Mouse (Mus musculus) neural tube, embryonic 13.5 days (tissue): ENCODE results near the gene Olfr1295. TPM values are rescaled to one million over a fixed set of nuclear protein-coding genes. Genes with fewer than 3 reads are reported as not detected.

ENCODE experiments used
- ATAC-seq: fragments of 200-750 bp; cut with Nextera tagmentation; 2 replicates; pipeline ENCODE4 v1.8.0; 2017; ENCODE audit warnings: low read depth, mild to moderate bottlenecking, moderate TSS enrichment, moderate library complexity
- H3K27ac ChIP-seq: fragments of 300-500 bp; sonication (generic); replicated peaks from 2 replicates; pipeline ENCODE4 v1.5.1; 2015; ENCODE audit warnings: moderate library complexity, mild to moderate bottlenecking, inconsistent platforms
- H3K27me3 ChIP-seq: fragments of 300-500 bp; sonication (generic); 2 replicates; pipeline ENCODE4 v1.6.1; 2015; ENCODE audit warnings: mild to moderate bottlenecking, inconsistent platforms
- H3K36me3 ChIP-seq: fragments of 300-500 bp; sonication (generic); 2 replicates; pipeline ENCODE4 v1.6.1; 2015; ENCODE audit warnings: mild to moderate bottlenecking, inconsistent platforms
- H3K4me1 ChIP-seq: fragments of 300-500 bp; sonication (generic); replicated peaks from 2 replicates; pipeline ENCODE4 v1.6.1; 2015; ENCODE audit warnings: inconsistent platforms
- H3K4me2 ChIP-seq: fragments of 300-500 bp; sonication (generic); 2 replicates; pipeline ENCODE4 v1.6.1; 2015; ENCODE audit warnings: inconsistent platforms, mild to moderate bottlenecking, moderate library complexity
- H3K4me3 ChIP-seq: fragments of 300-500 bp; sonication (generic); 2 replicates; pipeline ENCODE4 v1.5.1; 2015; ENCODE audit warnings: mild to moderate bottlenecking, inconsistent platforms
- H3K9ac ChIP-seq: fragments of 300-500 bp; sonication (generic); 2 replicates; pipeline ENCODE4 v1.6.1; 2015; ENCODE audit warnings: moderate library complexity, mild to moderate bottlenecking, inconsistent platforms
- H3K9me3 ChIP-seq: fragments of 300-500 bp; sonication (generic); 2 replicates; pipeline ENCODE4 v1.6.1; 2016; ENCODE audit warnings: inconsistent platforms
- WGBS: fragments of 180-500 bp; shearing (Covaris S2); methylation state at CpG from one replicate; pipeline ENCODE4 v1.1.7; 2015; 5-methylcytosine and 5-hydroxymethylcytosine counted together
- polyA plus RNA-seq: library from polyadenylated mRNA; unstranded; fragments of >200 nt; fragmentation: Nextera tagmentation; extraction: Ambion mirVana; gene quantifications from 2 replicates; pipeline ENCODE4 v1.2.1, GENCODE M21; 2015

Gene Olfr1295
- not detected in 2 replicates for polyA plus RNA-seq

- H3K27ac ChIP-seq, result no peak within 1 kb of the TSS
- H3K27me3 ChIP-seq, result no peaks in the 10 kb centered on the region
- H3K4me3 ChIP-seq, result no peak within 1 kb of the TSS
- no peak within 1 kb of the TSS for H3K4me2 ChIP-seq
- H3K9me3 ChIP-seq, result no peaks in the 10 kb centered on the region
- H3K36me3 ChIP-seq, result no peaks in the 10 kb centered on the region
- no peak for ATAC-seq
- H3K4me1 ChIP-seq, result no peaks in the 10 kb centered on the region
- no peak within 1 kb of the TSS for H3K9ac ChIP-seq
Observed at GRCm38 (mm10) chr2:111569581-111569980, at the start of gene Olfr1295. Gene Olfr1295, minus strand, starts transcription at chr2:111569681.

DNA sequence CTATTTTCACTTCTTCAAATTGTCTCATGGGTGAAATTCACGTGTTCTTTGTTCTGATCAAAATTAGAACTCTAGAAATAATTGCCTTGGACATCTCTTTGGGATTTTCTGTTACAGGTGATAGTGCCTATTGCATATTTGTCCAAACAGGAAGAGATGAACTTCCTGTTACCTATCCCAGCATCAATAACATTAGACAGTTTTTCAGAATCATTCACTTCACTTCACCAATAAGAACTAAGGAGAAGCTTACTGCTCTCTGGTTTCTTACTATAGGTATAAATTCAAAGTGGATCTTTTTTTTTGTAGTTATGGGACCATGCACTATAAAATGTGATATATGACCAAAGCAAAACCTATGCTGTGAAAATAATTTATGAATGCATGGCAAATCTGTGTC, 29.3 kb downstream of the Olfr1295 start, which contains the start of gene Olfr1294:
Olfr1294 (minus strand) TSS at position 101 of the 400 bp plus-strand sequence.
- Histone ChIP-seq H3K27ac (no peak within 1 kb of the TSS), H3K4me1 (no peaks in the 10 kb centered on the region), H3K36me3 (no peaks in the 10 kb centered on the region), H3K27me3 (no peaks in the 10 kb centered on the region), H3K4me2 (no peak within 1 kb of the TSS), H3K4me3 (no peak within 1 kb of the TSS), H3K9me3 (no peaks in the 10 kb centered on the region), H3K9ac (no peak within 1 kb of the TSS)
- no peak for ATAC-seq
- 64% methylated on average over 1 of the region's 1 CpGs for WGBS

GRCm38 (mm10) chr2:111524903-111525302, 44.6 kb downstream of the Olfr1295 start, which contains the start of gene Olfr1293-ps:
Gene Olfr1293-ps, plus strand, starts transcription at chr2:111525203.
- WGBS, result 86% methylated on average over 1 of the region's 1 CpGs
- ATAC-seq, result no peak
- H3K4me1 ChIP-seq, result no peaks in the 10 kb centered on the region
- no peaks in the 10 kb centered on the region for H3K27me3 ChIP-seq
- no peak within 1 kb of the TSS for H3K27ac ChIP-seq
- H3K36me3 ChIP-seq, result no peaks in the 10 kb centered on the region
- H3K4me2 ChIP-seq, result no peak within 1 kb of the TSS
- H3K9ac ChIP-seq, result no peak within 1 kb of the TSS
- H3K4me3 ChIP-seq, result no peak within 1 kb of the TSS
- H3K9me3 ChIP-seq, result no peaks in the 10 kb centered on the region

DNA sequence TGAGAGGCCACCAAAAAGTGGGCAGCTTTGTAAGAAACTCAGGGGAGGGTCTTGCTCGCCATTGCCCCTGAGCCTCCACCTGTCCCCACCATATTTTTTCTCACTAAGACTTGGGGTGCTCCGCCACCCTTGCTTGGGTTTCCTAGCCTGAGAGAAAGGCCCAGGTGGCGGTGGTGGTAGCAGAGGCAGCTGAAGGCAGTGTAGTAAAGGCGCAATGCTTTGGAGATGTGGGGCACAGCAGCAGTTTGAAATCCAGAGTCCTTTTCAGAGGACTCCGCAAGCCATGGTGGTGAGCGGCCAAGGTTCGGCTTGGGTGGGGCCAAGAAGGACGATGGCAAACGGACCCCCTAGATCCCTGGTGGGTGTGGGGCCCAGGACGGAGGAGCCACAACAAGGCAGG, 52.0 kb downstream of the Olfr1295 start:
- no peaks in the 10 kb centered on the region for H3K9me3 ChIP-seq
- no peaks in the 10 kb centered on the region for H3K4me1 ChIP-seq
- 93% methylated on average over 10 of the region's 10 CpGs for WGBS
- H3K27me3 ChIP-seq, result no peaks in the 10 kb centered on the region
- ATAC-seq, result no peak
- no peak overlapping the region for H3K4me2 ChIP-seq
- no peak overlapping the region for H3K4me3 ChIP-seq
- H3K9ac ChIP-seq, result no peak overlapping the region
- no peaks in the 10 kb centered on the region for H3K36me3 ChIP-seq
- no peak overlapping the region for H3K27ac ChIP-seq

Other genes starting within 250 kb of the Olfr1295 start
- not detected in 2 replicates for gene Olfr1281, start 243.2 kb downstream of the Olfr1295 start, polyA plus RNA-seq
- gene Olfr1282, start 233.6 kb downstream of the Olfr1295 start, polyA plus RNA-seq, result not detected in 2 replicates
- gene Olfr1283, start 202.9 kb downstream of the Olfr1295 start, polyA plus RNA-seq, result not detected in 2 replicates
- gene Olfr1284, start 194.2 kb downstream of the Olfr1295 start, polyA plus RNA-seq, result not detected in 2 replicates
- gene Olfr1286, start 146.6 kb downstream of the Olfr1295 start, polyA plus RNA-seq, result not detected in 2 replicates
- not detected in 2 replicates for gene Olfr1287, start 120.5 kb downstream of the Olfr1295 start, polyA plus RNA-seq
- not detected in 2 replicates for gene Olfr1288, start 95.6 kb downstream of the Olfr1295 start, polyA plus RNA-seq
- not detected in 2 replicates for gene Olfr1289, start 88.9 kb downstream of the Olfr1295 start, polyA plus RNA-seq
- gene Olfr1290, start 75.9 kb downstream of the Olfr1295 start, polyA plus RNA-seq, result not detected in 2 replicates
- gene Olfr1291-ps1, start 72.5 kb downstream of the Olfr1295 start, polyA plus RNA-seq, result not detected in 2 replicates
- not detected in 2 replicates for gene Olfr1293-ps, start 44.5 kb downstream of the Olfr1295 start, polyA plus RNA-seq
- gene Olfr1294, start 29.4 kb downstream of the Olfr1295 start, polyA plus RNA-seq, result not detected in 2 replicates
- gene Olfr1297, start 56.8 kb upstream of the Olfr1295 start, polyA plus RNA-seq, result not detected in 2 replicates
- not detected in 2 replicates for gene Olfr1298, start 79.5 kb upstream of the Olfr1295 start, polyA plus RNA-seq
- gene Olfr1299, start 91.7 kb upstream of the Olfr1295 start, polyA plus RNA-seq, result not detected in 2 replicates
- not detected in 2 replicates for gene Olfr1301, start 181.3 kb upstream of the Olfr1295 start, polyA plus RNA-seq
- gene Olfr1302, start 207.7 kb upstream of the Olfr1295 start, polyA plus RNA-seq, result not detected in 2 replicates